Mouse (Mus musculus) left cerebral cortex, adult 6 months (tissue): ENCODE results near the gene Copz1. TPM values are rescaled to one million over a fixed set of nuclear protein-coding genes. Genes with fewer than 3 reads are reported as not detected.

Experiments used
- long read RNA-seq, 2 experiments: library from polyadenylated mRNA; unstranded; transcript quantifications; one replicate each; pipeline ENCODE4 v2.0.0; 2019 to 2020
- polyA plus RNA-seq: library from polyadenylated mRNA; unstranded; fragments of <200 nt; fragmentation: Nextera tagmentation; gene quantifications from 2 replicates; pipeline ENCODE4 v1.2.3, GENCODE M21; 2021

Gene Copz1
- 108 and 111 TPM in 2 replicates for polyA plus RNA-seq
- long read RNA-seq, experiment 1, transcript Copz1-201 (9 exons, 1,676 nt), result major isoform, 433 of 496 reads
- long read RNA-seq, experiment 1, partial matches to known transcripts, result 22 of 496 reads
- long read RNA-seq, experiment 1, other reads (novel, unspliced or antisense), result 39 of 496 reads
- long read RNA-seq, experiment 2, transcript Copz1-201 (9 exons, 1,676 nt), result major isoform, 104 of 133 reads
- long read RNA-seq, experiment 2, partial matches to known transcripts, result 21 of 133 reads
- long read RNA-seq, experiment 2, other reads (novel, unspliced or antisense), result 8 of 133 reads

GRCm38 (mm10) chr15:103272419-103273279 is at the start of gene Copz1:
Gene Copz1, plus strand, starts transcription at chr15:103272714.

GRCm38 (mm10) chr15:103239685-103240159 is 32.8 kb upstream of the Copz1 start, which contains the start of gene Cbx5:
Gene Cbx5, minus strand, starts transcription at chr15:103239816.

GRCm38 (mm10) chr15:103240160-103241028 is 32.1 kb upstream of the Copz1 start, which contains the start of gene Hnrnpa1:
Gene Hnrnpa1, plus strand, starts transcription at chr15:103240432.

GRCm38 (mm10) chr15:103257790-103258728 is 14.5 kb upstream of the Copz1 start, which contains the start of gene Nfe2:
Gene Nfe2, minus strand, starts transcription at chr15:103258403.

GRCm38 (mm10) chr15:103310365-103310910 is 37.9 kb downstream of the Copz1 start, which contains the start of gene Gpr84:
Gene Gpr84, minus strand, starts transcription at chr15:103310612.

GRCm38 (mm10) chr15:103339961-103340337 is 67.4 kb downstream of the Copz1 start, which contains the start of gene Zfp385a:
Gene Zfp385a, minus strand, starts transcription at chr15:103340093.

Other genes starting within 250 kb of the Copz1 start
- gene Smug1, start 105.6 kb upstream of the Copz1 start, polyA plus RNA-seq, result 7.0 and 8.6 TPM in 2 replicates
- gene Cbx5, start 32.9 kb upstream of the Copz1 start, polyA plus RNA-seq, result 74.5 and 90.8 TPM in 2 replicates
- gene Hnrnpa1, start 32.3 kb upstream of the Copz1 start, polyA plus RNA-seq, result 238 and 289 TPM in 2 replicates
- 0.06 TPM in 1 of 2 replicates, not detected in the other for gene Nfe2, start 14.3 kb upstream of the Copz1 start, polyA plus RNA-seq
- 1.4 and 2.0 TPM in 2 replicates for gene Gpr84, start 37.9 kb downstream of the Copz1 start, polyA plus RNA-seq
- gene Zfp385a, start 67.4 kb downstream of the Copz1 start, polyA plus RNA-seq, result 14.9 and 26.7 TPM in 2 replicates
- 0.44 and 1.0 TPM in 2 replicates for gene Itga5, start 94.0 kb downstream of the Copz1 start, polyA plus RNA-seq
- 0.18 TPM in 1 of 2 replicates, not detected in the other for gene Gtsf1, start 157.8 kb downstream of the Copz1 start, polyA plus RNA-seq
- not detected in 2 replicates for gene Gtsf2, start 175.8 kb downstream of the Copz1 start, polyA plus RNA-seq
- 1.9 and 2.5 TPM in 2 replicates for gene Nckap1l, start 181.1 kb downstream of the Copz1 start, polyA plus RNA-seq
- gene Pde1b, start 230.3 kb downstream of the Copz1 start, polyA plus RNA-seq, result 48.1 and 55.5 TPM in 2 replicates